Mouse (Mus musculus) heart, embryonic 16.5 days (tissue): ENCODE measurements at regions not wholly inside any gene's neighbourhood (a gene's known extent, or its start where the extent isn't known, plus 50 kb on each side); places are given as distances from the start of the nearest gene placed in this dataset.

ENCODE experiments used
- ATAC-seq: fragments of 200-750 bp; cut with Nextera tagmentation; replicated peaks from 2 replicates; pipeline ENCODE4 v1.8.0; 2017; ENCODE audit warnings: moderate number of reproducible peaks; ENCODE audit not compliant: insufficient read depth, low FRiP score; ENCODE audit errors: extremely low read depth
- H3K27ac ChIP-seq: fragments of 300-500 bp; sonication (generic); 2 replicates; pipeline ENCODE4 v1.5.1; 2014; ENCODE audit warnings: mild to moderate bottlenecking, low read length, control low read depth, moderate library complexity
- H3K27me3 ChIP-seq: fragments of 300-500 bp; sonication (generic); 2 replicates; pipeline ENCODE4 v1.6.1; 2014; ENCODE audit warnings: low read length, mixed read lengths; ENCODE audit not compliant: control insufficient read depth, insufficient read depth
- H3K36me3 ChIP-seq: fragments of 300-500 bp; sonication (generic); 2 replicates; pipeline ENCODE4 v1.6.1; 2014; ENCODE audit not compliant: control insufficient read depth, insufficient read depth
- H3K4me1 ChIP-seq: fragments of 300-500 bp; sonication (generic); 2 replicates; pipeline ENCODE4 v1.6.1; 2014; ENCODE audit warnings: low read length, mixed read lengths; ENCODE audit not compliant: control insufficient read depth, insufficient read depth
- H3K4me2 ChIP-seq: fragments of 300-500 bp; sonication (generic); 2 replicates; pipeline ENCODE4 v1.6.1; 2014; ENCODE audit warnings: low read depth, mild to moderate bottlenecking, control low read depth, low read length
- H3K4me3 ChIP-seq: fragments of 300-500 bp; sonication (generic); 2 replicates; pipeline ENCODE4 v1.5.1; 2014; ENCODE audit warnings: mild to moderate bottlenecking, control low read depth, low read length
- H3K9ac ChIP-seq: fragments of 300-500 bp; sonication (generic); 2 replicates; pipeline ENCODE4 v1.6.1; 2014; ENCODE audit warnings: low read length, control low read depth
- H3K9me3 ChIP-seq: fragments of 300-500 bp; sonication (generic); replicated peaks from 2 replicates; pipeline ENCODE4 v1.6.1; 2016; ENCODE audit warnings: low read length; ENCODE audit not compliant: control insufficient read depth
- WGBS: fragments of 180-500 bp; shearing (Covaris S2); extraction: QIAGEN DNeasy Blood & Tissue Kit; methylation state at CpG from one replicate; pipeline ENCODE4 v1.1.7; 2014; 5-methylcytosine and 5-hydroxymethylcytosine counted together

DNA sequence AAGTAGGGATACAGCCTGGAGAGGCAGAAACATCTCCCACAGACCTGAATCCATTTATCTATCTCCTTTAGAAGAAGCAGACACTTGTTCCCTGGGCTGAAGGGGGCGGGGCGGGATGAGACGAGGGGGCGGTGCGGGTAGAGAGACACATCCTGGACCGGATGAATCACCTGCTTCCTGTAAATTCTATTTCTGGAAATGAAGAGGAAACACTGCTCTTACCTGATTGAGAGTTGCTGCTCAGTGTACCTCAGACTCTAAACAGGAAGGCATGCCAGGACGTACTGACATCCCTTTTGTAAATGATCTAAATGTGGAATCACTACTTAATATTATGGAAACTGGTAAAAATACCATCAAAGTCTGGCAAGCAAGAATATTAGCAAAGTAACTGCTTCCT is 105.5 kb upstream of the Noct start:
- Histone ChIP-seq H3K9me3 (no peaks in the 10 kb centered on the region), H3K4me1 (no peaks in the 10 kb centered on the region), H3K4me2 (no peak overlapping the region), H3K4me3 (no peak overlapping the region), H3K36me3 (no peaks in the 10 kb centered on the region), H3K9ac (no peak overlapping the region), H3K27me3 (no peaks in the 10 kb centered on the region), H3K27ac (no peak overlapping the region)
- WGBS: 70% methylated on average over 7 of the region's 7 CpGs
- no peak for ATAC-seq

DNA sequence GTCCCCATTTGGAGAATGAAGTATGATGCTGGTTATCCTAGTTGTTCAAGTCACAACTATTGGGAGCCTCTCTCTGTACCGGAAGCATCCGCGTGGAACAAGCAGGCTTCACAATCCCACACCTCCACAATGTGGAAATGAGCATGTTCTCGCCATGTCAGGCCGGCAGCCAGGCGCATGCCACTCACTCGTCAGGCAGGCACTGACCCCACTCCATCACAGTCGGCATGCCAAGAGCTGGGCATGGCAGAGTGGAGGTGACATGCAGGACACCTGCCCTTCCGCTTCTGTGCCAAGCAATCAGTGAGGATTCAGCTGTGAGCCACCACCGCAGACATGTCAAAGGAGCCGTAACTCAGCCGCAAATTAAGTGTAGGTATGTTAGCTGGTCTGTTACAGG is 103.7 kb upstream of the Noct start:
- Histone ChIP-seq H3K9ac (no peak overlapping the region), H3K27ac (no peak overlapping the region), H3K4me2 (no peak overlapping the region), H3K27me3 (no peaks in the 10 kb centered on the region), H3K4me3 (no peak overlapping the region), H3K9me3 (no peaks in the 10 kb centered on the region), H3K36me3 (no peaks in the 10 kb centered on the region), H3K4me1 (no peaks in the 10 kb centered on the region)
- WGBS: 74% methylated on average over 12 of the region's 12 CpGs
- no peak for ATAC-seq

DNA sequence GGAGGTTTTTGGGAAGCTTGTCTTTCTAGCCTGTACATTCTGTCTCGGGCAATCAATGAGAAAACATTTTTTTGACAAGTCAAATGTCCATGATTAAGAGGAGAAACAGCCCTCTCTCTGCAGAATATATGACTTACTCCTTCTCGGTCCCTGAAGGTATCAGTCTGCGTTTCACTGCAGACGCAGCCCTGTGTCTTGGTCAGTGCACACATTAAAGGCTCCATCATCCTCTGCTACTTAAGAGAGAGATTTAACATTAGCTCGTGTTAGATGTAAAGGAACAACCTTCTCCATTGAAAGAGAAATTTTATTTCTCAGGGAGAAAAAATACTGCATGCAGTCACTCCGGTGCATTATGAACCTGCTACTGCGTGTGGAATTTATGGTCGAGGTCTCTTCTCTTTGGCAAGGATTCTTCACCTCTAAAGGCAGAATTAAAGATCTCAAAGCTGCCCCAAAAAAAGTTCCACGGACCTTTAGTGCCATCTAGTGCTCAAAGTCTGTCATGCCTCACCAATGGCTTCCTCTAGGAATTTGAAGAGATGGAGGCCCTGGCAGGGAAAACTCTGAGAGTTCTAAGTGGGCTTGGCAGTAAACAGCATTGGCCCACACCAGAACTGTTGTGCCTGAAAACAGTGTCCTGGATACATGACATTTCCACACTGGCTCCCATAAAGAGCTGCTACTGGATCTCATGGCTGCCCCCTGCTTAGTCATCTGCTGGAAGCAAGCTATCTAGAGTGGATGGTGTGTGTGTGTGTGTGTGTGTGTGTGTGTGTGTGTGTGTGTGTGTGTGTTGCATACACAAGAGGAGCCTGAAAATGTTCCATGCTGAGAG is 102.3 kb upstream of the Noct start:
- 34% methylated on average over 9 of the region's 9 CpGs for WGBS
- 0 out of 2 replicates have a peak, but pooled peaks have one; percentile 45 for ATAC-seq
- Histone ChIP-seq H3K9me3 (no peaks in the 10 kb centered on the region), H3K36me3 (no peaks in the 10 kb centered on the region), H3K9ac (no peak overlapping the region), H3K4me3 (no peak overlapping the region), H3K27ac (no peak overlapping the region), H3K4me1 (no peaks in the 10 kb centered on the region), H3K27me3 (no peaks in the 10 kb centered on the region), H3K4me2 (no peak overlapping the region)

DNA sequence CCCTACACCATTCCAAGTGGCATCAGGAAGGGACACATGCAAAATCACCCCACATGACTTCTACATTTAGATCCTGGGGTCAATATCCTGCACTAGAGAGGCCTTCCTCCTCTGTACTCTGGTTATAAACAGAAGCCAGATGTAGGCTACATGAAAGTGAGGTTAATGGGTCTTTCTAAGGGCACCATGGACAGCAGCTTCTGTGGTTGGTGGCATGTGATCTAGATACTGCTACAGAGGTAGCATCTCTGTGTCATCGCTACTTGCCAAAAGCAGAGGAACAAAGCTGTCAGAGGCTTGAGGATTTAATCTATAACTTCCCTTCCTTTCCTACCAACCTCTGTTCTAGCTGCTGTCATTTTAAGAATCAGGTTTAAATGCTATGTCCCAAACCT is 101.7 kb upstream of the Noct start:
- Histone ChIP-seq H3K4me2 (no peak overlapping the region), H3K4me1 (no peaks in the 10 kb centered on the region), H3K27ac (no peak overlapping the region), H3K27me3 (no peaks in the 10 kb centered on the region), H3K9me3 (no peaks in the 10 kb centered on the region), H3K36me3 (no peaks in the 10 kb centered on the region), H3K9ac (no peak overlapping the region), H3K4me3 (no peak overlapping the region)
- ATAC-seq: no peak
- WGBS: 100% methylated on average over 1 of the region's 1 CpGs

DNA sequence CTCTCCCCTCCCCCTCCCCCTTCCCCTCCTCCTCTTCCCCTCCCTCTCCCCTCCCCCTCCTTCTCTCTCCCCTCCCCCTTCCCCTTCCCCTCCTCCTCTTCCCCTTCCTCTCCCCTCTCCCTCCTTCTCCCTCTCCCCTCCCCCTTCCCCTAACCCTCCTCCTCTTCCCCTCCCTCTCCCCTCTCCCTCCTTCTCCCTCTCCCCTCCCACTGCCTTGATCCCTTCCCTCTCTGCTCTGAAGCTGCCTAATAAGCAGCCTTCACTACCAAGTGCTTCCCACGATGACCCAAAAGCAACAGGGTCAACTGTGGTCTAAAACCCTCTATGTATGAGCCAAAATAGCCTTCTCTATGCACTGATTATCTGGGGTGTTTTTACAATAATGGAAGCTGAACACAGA is 96.4 kb upstream of the Noct start:
- Histone ChIP-seq H3K4me2 (no peak overlapping the region), H3K27ac (no peak overlapping the region), H3K36me3 (no peaks in the 10 kb centered on the region), H3K4me3 (no peak overlapping the region), H3K27me3 (no peaks in the 10 kb centered on the region), H3K9me3 (no peaks in the 10 kb centered on the region), H3K9ac (no peak overlapping the region), H3K4me1 (peaks cover 3% of the 10 kb centered on the region; the same call in 1 of the 2 replicates)
- no peak for ATAC-seq
- 61% methylated on average over 1 of the region's 1 CpGs for WGBS

DNA sequence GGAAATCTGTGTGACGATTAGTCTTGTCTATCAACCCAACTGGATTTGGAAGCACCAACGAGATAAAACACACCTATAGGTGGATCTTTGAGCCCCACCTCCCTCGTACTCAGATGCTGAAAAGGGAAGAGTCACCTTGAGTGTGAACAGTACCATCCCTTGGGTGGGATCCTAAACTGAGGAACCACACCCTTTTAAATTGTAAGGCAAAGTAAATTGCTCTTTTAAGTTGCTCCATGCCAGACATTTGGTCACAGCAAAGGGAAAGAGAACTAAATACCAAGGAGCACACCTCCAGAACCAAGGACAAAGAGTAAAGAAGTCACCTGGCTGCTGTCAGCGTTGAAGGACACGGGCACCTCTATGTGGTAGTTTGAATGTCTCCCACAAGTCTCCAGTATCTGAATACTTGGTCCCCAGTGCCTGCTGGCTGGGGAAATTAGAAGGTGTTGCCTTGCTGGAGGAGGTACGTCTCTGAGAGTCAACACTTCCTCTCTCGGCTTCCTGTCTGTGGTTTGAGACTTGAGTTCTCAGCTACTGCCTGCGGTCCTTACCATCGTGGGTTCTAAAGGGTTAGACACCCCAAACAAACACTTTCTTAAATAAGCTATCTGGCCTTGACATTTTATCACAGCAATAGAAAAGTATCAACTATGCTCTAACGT is 95.6 kb upstream of the Noct start:
- no peaks in the 10 kb centered on the region for H3K9me3 ChIP-seq
- H3K9ac ChIP-seq: no peak overlapping the region
- no peaks in the 10 kb centered on the region for H3K36me3 ChIP-seq
- WGBS: 78% methylated on average over 10 of the region's 10 CpGs
- no peaks in the 10 kb centered on the region for H3K27me3 ChIP-seq
- no peak overlapping the region for H3K4me3 ChIP-seq
- H3K4me1 ChIP-seq: peaks cover 3% of the 10 kb centered on the region; the same call in 1 of the 2 replicates
- ATAC-seq: no peak
- H3K27ac ChIP-seq: no peak overlapping the region
- H3K4me2 ChIP-seq: no peak overlapping the region

DNA sequence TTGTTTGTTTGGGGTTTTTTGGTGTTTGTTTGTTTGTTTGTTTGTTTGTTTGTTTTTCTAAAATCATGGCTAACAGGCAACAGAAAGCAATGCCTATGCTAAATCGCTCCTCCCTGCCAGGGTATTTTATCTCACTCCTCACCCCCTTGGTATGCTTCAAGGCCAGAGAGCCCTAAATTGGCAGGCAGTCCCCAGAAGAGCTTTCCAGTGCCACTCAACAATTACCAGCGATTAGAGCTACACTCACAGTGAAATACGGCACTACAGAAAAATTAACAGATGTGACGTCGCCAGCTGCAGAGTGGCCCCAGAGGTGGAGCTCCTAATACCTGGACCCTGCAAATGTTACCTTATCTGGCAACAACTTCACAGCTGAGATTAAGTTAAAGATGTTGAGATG is 93.5 kb upstream of the Noct start:
- Histone ChIP-seq H3K27ac (no peak overlapping the region), H3K4me2 (no peak overlapping the region), H3K4me1 (peaks cover 3% of the 10 kb centered on the region; the same call in 1 of the 2 replicates), H3K9ac (no peak overlapping the region), H3K36me3 (no peaks in the 10 kb centered on the region), H3K4me3 (no peak overlapping the region), H3K27me3 (no peaks in the 10 kb centered on the region), H3K9me3 (no peaks in the 10 kb centered on the region)
- 63% methylated on average over 5 of the region's 5 CpGs for WGBS
- ATAC-seq: no peak

DNA sequence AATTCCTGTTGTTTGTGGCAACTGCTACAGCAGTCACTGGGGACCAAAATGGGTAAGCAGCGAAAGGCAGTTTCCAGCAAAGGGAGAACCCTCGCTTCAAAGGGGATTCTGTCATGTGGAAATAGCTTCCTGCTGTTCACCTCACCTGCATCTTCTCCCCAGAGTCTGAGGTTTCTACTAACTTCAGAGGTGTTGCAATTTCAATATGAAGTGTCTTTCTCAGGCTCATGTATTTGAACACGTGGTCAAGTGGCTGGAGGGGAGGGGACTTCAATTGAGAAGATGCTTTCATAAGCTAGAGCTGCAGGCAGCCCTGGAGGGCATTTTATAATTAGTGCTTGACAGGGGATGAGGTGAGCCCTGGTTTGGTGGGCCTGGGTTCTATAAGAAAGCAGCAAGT is 92.9 kb upstream of the Noct start:
- 70% methylated on average over 3 of the region's 3 CpGs for WGBS
- Histone ChIP-seq H3K36me3 (no peaks in the 10 kb centered on the region), H3K9ac (no peak overlapping the region), H3K9me3 (no peaks in the 10 kb centered on the region), H3K27me3 (no peaks in the 10 kb centered on the region), H3K27ac (no peak overlapping the region), H3K4me2 (no peak overlapping the region), H3K4me1 (peaks cover 3% of the 10 kb centered on the region; the same call in 1 of the 2 replicates), H3K4me3 (no peak overlapping the region)
- no peak for ATAC-seq

DNA sequence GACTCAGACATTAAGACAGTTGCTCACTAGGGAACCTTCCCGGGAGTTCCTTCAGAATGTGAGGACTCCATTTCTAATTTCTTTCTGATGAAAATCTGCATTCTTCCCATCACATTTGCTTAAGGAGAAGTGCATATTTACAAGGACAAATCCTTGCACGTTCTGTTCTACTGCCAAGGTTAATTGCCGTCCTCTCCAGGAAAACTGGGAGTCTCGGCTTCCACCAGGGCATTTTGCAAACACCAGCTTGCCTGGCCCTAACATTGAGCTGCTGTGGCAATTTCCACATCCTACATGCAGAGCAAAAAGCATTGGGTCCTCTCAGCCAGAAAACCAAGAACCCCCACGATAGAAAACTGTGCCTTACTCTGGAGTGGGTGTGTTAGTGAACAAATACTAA is 91.5 kb upstream of the Noct start:
- Histone ChIP-seq H3K27me3 (no peaks in the 10 kb centered on the region), H3K4me1 (peaks cover 3% of the 10 kb centered on the region; the same call in 1 of the 2 replicates), H3K36me3 (no peaks in the 10 kb centered on the region), H3K4me2 (no peak overlapping the region), H3K9ac (no peak overlapping the region), H3K4me3 (no peak overlapping the region), H3K9me3 (no peaks in the 10 kb centered on the region), H3K27ac (no peak overlapping the region)
- ATAC-seq: no peak
- WGBS: 76% methylated on average over 5 of the region's 5 CpGs
